ENCODE assay signal across 11 mouse cellular contexts in the genomic region with DNA sequence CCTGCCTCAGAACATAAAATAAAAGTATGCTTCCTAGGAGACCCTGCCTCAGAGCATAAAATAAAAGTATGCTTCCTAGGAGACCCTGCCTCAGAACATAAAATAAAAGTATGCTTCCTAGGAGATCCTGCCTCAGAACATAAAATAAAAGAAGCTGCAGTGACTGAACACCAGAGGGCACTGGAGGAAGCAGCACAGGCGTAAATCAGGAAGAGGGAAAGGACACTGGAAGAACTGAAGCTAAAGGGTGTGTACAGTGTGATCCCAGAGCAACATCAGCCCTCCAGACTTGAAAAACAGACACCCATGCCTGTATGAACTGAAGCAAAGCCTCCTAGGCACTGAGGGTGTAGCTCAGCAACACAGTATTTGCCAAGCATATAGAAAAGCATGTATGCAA. TPM values are rescaled to one million over a fixed set of nuclear protein-coding genes. Genes with fewer than 3 reads are reported as not detected.
DNase-seq lines count a peak whose midpoint lies in the region; ATAC-seq and TF ChIP-seq lines count a peak whose summit lies in the region.
"Had no signal": no experiment of that assay in that cellular context is flagged by ENCODE, and none has a peak within 500 bp of the region (broad histone marks: within the 10 kb centered on the region; RNA-seq: fewer than 3 reads in every experiment).

No protein-coding gene starts in this region.

- no peak for DNase-seq in cerebellum, adult 2 months
- no peak for DNase-seq in cerebellum, postnatal 36 days
- no peak for DNase-seq in liver, postnatal 0 days
- no peak for DNase-seq in liver
- DNase-seq in adipocyte (ENCODE audit: low spot score): peak; percentile 33
- DNase-seq in adrenal gland, adult 8-10 months: no peak
- no peak for DNase-seq in heart, adult 18-20 months

- no peak overlapping the region for H3K4me3 ChIP-seq in cerebellum, adult 2 months (replicated peaks; ENCODE audit: insufficient read depth, low read depth, low read length)
- no peak overlapping the region for H3K4me3 ChIP-seq in liver, postnatal 0 days (ENCODE audit: low read depth, low read length)
- H3K4me3 ChIP-seq: erythroblast, embryonic 14.5 days; heart, embryonic 15.5 days; limb, embryonic 13.5 days had no signal

- H3K4me1 ChIP-seq in cerebellum, adult 2 months (ENCODE audit: control insufficient read depth, insufficient read depth, low read length): no peaks in the 10 kb centered on the region
- no peaks in the 10 kb centered on the region for H3K4me1 ChIP-seq in liver, postnatal 0 days (ENCODE audit: insufficient read depth)
- H3K4me1 ChIP-seq: heart, embryonic 15.5 days; limb, embryonic 13.5 days had no signal

- no peak overlapping the region for H3K4me2 ChIP-seq in liver, postnatal 0 days (ENCODE audit: low read depth, low read length)
- H3K4me2 ChIP-seq: heart, embryonic 15.5 days; limb, embryonic 13.5 days had no signal

- no peak for TF ChIP-seq EP300 in liver, postnatal 0 days (IDR thresholded peaks at IDR 0.05; ENCODE audit: low read depth)

- peaks cover 19% of the 10 kb centered on the region for H3K36me3 ChIP-seq in liver, postnatal 0 days (replicated peaks; ENCODE audit: insufficient read depth, low read length)

- peak; percentile 38; the same call in 1 of the 2 replicates for TF ChIP-seq CTCF in cerebellum, adult 2 months (IDR thresholded peaks at IDR 0.05; ENCODE audit: borderline replicate concordance, insufficient read depth, low read depth, low read length)
- TF ChIP-seq CTCF in liver, postnatal 0 days (IDR thresholded peaks at IDR 0.05; ENCODE audit: low read depth): peak; percentile 67

- H3K27me3 ChIP-seq in cerebellum, adult 2 months (ENCODE audit: control insufficient read depth, insufficient read depth, low read length): no peaks in the 10 kb centered on the region
- no peaks in the 10 kb centered on the region for H3K27me3 ChIP-seq in liver, postnatal 0 days (ENCODE audit: insufficient read depth, low read length)
- H3K27me3 ChIP-seq: heart, embryonic 15.5 days; limb, embryonic 13.5 days had no signal

- ATAC-seq in liver, postnatal 0 days: no peak
- 0 out of 2 replicates have a peak, but pooled peaks have one; percentile 16 for ATAC-seq in neutrophil, adult 5-6 weeks (ENCODE audit: extremely low read depth, insufficient number of reproducible peaks, low FRiP score, poor library complexity, severe bottlenecking)

- no peaks in the 10 kb centered on the region for H3K9me3 ChIP-seq in liver, postnatal 0 days (ENCODE audit: low read length)
- H3K9me3 ChIP-seq: heart, embryonic 15.5 days; limb, embryonic 13.5 days had no signal

- no peak overlapping the region for H3K27ac ChIP-seq in cerebellum, adult 2 months (ENCODE audit: insufficient read depth, low read length)
- H3K27ac ChIP-seq in liver, postnatal 0 days (ENCODE audit: low read depth): no peak overlapping the region
- H3K27ac ChIP-seq: heart, embryonic 15.5 days; limb, embryonic 13.5 days had no signal

- no peak for TF ChIP-seq POLR2A in cerebellum, adult 2 months (IDR thresholded peaks at IDR 0.05; ENCODE audit: borderline replicate concordance, insufficient read depth, low read length)

- H3K9ac ChIP-seq in liver, postnatal 0 days (replicated peaks): no peak overlapping the region
- H3K9ac ChIP-seq: heart, embryonic 15.5 days; limb, embryonic 13.5 days had no signal

- WGBS in cerebellum, adult 2 months: 21% methylated on average over 1 of the region's 1 CpGs
- 25% methylated on average over 1 of the region's 1 CpGs for WGBS in liver, postnatal 0 days (ENCODE audit: insufficient replicate concordance)

RNA-seq across cellular contexts. Expression of a gene that starts 12.5 kb away (rescaled TPM):
- polyA plus RNA-seq in cerebellum, adult 2 months (2012; rRNA removed): 27.4 and 28.6 TPM in 2 replicates
- polyA plus RNA-seq in liver, postnatal 0 days (2015; fragmentation: Nextera tagmentation; extraction: Ambion mirVana): 40.3 and 44.2 TPM in 2 replicates
- total RNA-seq in neutrophil, adult 5-6 weeks (2017): 72.9 and 117 TPM in 2 replicates
- total RNA-seq in adrenal gland, adult 8-10 months (2022): 10 to 100 TPM; 29.9 to 39.0 (median 33.6) TPM
- 10 to 100 TPM; 25.1 to 27.3 TPM for total RNA-seq in heart, adult 18-20 months (2021)

RNA-seq across cellular contexts. Expression of a gene that starts 26.8 kb away (rescaled TPM):
- polyA plus RNA-seq in cerebellum, adult 2 months (2012; rRNA removed): 50.6 and 52.9 TPM in 2 replicates
- polyA plus RNA-seq in liver, postnatal 0 days (2015; fragmentation: Nextera tagmentation; extraction: Ambion mirVana): 119 and 134 TPM in 2 replicates
- 39.2 and 47.3 TPM in 2 replicates for total RNA-seq in neutrophil, adult 5-6 weeks (2017)
- 100 to 1,000 TPM in 2 of 4 experiments, 10 to 100 TPM in 2; 75.7 to 119 (median 102) TPM for total RNA-seq in adrenal gland, adult 8-10 months (2022)
- 10 to 100 TPM; 32.0 to 32.6 TPM for total RNA-seq in heart, adult 18-20 months (2021)
